Mouse (Mus musculus) monocyte, adult 5-6 weeks (primary cell): Measurements from ENCODE around the gene Blzf1. TPM values are rescaled to one million over a fixed set of nuclear protein-coding genes. Genes with fewer than 3 reads are reported as not detected.

Source experiments
- ATAC-seq: fragments of 153-309, 156-312 bp; replicated peaks from 2 replicates; pipeline ENCODE4 v1.8.0; 2017; ENCODE audit warnings: mild to moderate bottlenecking; ENCODE audit not compliant: low TSS enrichment, insufficient number of reproducible peaks, severe bottlenecking, poor library complexity, low FRiP score
- total RNA-seq: library from RNA; stranded (forward); fragments of 200-1000, 200-491, 200-594 nt; gene quantifications from 3 replicates; pipeline ENCODE4 v1.2.3, GENCODE M21; 2017

The Blzf1 gene
- total RNA-seq, 1 experiment from 2014 or later = 22.8 TPM

DNA sequence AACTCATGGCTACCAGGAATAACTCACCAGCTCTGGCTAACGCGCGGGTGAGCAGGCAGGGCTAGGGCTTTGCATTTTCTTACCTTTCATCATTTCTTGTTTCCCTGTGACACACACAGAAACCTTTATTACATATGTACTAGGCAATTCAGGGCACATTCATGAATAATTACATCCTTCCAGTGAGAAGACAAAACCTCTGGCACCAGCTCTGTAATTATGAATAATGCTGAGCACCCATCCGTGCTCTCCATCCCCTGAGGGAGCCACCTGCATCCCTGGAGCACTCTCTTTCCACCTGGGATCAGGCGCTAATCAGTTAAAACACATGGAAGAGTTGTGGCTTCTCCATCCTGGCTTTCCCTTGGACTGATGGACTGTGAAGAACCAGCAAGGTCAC is 3.5 kb downstream of the Blzf1 start, which contains the start of gene Nme7:
Gene Nme7 (plus strand): TSS at position 301 of the 400 bp plus-strand sequence.
- no peak for ATAC-seq

DNA sequence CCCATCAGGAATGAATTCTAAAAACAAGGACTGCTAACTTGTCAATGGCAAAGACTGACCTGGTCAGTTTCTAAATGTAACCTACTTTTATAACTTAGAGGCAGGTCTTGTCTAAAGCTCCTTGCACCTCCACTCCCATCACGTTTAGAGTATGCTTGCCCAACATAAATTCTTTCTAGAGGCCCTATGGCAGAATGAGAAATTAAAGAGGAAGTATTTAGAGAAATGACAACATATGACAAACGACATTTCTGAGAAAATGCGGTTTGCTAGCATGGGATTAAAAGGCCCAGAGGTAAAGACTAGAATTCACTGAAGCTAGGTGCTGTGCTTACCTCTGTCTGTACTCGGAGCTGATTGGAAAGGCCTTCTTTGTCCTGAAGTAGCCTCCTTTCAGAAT is 5.3 kb downstream of the Blzf1 start:
- no peak for ATAC-seq

DNA sequence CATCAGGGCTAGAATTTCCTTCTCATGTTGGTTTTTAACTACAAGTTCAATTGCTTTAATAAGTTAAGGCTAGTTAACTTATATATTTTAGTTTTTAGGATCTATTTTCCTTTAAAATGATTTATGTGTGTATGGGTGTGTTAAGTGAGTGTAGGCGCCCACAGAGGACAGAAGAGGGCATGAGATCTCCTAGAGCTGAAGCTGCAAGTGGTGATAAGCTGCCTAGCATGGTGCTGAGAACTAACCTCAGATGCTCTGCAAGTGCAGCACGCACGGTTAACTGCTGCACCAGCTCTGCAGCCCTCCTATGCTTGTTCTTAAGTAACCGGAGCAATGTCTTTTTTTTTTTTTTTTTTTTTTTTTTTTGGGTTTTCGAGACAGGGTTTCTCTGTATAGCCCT is 10.8 kb downstream of the Blzf1 start:
- ATAC-seq = no peak

DNA sequence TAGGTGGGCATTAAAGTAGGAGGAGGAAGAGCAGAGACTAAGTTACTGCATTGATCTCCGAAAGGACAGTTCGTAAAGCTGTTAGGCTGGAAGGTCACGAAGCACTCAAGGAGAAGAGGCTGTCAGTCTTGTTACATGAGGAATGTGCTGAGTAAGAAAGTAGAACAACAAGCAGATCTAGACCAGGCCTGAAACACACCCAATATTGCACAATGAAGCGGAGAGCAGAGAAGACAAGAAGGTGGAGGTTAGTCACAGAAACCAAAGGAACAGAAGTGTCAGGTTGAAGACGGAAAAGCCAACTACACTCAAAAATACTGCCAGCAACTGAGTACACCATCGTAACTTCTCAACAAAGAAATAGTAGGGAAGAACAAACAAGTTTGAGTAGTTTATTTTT is 13.2 kb downstream of the Blzf1 start:
- no peak for ATAC-seq

DNA sequence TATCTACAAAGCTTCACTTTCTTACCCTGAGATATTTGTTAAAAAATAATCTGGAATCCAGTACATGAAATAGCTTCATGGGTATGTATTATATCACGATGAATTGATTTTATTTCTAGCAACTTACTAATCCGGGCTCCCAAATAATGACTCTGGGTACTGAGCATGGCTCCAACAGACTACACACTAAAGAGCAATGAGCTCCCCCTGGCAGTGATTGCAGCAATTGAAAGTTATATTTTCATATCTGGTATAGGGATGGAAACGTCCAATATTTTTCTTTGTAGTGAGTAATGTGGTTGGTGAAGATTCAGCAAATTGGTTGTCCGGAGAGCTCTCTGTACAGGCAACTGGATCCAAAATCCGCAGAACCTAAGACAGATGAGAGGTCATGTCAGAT is 15.2 kb downstream of the Blzf1 start:
- ATAC-seq = no peak

DNA sequence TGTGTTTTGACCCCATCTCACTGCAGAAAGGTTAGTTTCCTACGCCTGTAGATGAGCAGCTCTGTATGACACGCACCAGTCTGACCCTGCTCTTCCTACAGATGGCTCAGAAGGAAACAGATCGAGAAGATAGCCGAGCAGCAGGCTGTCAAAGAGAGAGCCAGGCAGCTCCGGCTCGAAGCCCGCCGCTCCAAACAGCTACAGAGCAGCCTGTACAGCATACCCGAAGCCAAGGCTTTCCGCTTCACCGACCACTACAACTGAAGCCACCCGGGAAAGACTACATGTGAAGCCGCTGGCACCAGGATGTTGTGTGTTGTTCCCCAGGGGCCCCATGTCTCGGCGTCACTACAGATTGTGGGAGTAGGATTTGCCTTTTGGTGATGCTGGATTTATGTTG is 19.9 kb downstream of the Blzf1 start:
- no peak for ATAC-seq

DNA sequence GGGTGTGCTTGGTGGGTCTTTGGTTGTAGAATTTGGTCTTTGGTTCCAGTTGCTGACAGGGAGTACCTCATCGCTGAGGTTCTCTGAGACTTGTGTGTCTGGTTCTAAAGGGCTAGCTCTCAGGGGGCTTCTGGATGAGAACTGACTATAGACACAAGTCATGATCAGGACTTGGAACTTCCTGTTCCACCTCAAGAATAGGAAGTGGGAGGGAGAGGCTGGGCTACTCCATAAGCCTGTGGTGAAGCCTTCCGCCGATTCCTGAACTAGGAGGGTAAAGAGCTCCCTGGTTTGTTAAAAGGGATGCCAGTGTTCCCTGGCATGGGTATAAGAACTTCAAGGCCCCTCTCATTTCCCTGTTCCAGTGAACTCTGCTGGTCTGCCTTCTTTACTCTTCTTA is 23.3 kb downstream of the Blzf1 start:
- ATAC-seq = no peak

DNA sequence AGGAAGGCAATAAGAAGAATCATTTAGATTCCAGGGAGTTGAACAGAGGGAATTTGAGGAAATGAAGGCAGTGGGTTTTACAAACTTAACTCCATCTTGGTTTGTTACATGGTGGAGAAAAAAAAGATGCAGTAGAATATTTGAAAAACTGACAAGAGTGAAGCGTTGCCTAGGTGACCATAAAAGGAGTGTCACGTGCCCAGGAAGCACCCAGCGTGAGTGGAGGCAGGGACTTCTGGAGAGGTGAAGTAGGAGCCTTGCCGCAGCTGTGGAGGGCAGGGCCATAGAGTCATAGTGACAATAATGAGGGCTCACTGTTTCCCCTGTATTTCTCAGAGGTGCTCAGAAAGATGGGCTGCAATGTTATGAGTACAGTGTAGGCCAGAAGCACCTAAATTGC is 28.0 kb downstream of the Blzf1 start:
- ATAC-seq = no peak

DNA sequence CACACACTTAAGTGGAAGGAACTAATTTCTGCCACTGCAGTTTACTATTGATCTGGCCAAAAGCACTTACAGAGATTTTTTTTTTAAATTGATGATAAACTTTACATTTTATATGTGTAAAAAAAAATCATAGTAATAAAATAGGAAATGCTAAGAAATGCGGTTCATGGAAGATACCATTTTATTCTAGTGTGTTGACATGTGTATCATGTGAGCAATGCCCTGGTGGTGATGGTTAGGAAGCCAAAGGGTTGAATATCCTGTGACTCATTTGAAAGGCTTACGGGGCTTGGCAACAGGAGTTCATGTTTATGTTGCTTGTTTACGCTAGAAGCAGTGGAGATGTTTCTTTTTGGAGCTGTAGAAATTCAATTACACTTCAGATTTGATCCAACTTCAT is 30.7 kb downstream of the Blzf1 start:
- no peak for ATAC-seq

DNA sequence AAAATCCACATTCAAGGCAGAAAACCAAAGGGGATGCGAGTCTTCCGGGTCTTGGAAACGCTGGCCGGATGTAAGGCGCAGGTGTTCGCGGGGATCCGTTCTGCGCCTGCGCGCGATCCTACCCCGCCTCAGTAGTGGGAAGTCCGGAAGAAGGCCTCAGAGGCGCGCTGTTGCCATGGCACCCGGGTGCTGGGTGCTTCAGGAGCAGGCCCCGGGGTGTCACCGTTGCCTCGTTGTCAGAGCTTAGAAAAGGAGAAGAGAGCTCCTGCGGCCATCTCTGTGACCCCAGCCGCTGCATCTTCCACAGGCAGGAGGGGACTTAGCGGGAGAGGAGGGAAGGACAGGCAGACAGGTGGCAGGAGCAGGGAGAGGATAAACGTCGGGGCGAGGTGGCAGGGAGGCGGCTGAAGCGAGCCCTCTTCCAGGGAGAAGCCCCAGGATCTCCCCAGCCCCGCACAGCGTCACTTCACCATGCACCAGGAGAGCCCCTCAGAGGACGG is 31.8 kb downstream of the Blzf1 start, which contains the start of gene Ccdc181:
Gene Ccdc181 (plus strand): TSS at position 131 of the 500 bp plus-strand sequence.
- ATAC-seq = peak; percentile 96

DNA sequence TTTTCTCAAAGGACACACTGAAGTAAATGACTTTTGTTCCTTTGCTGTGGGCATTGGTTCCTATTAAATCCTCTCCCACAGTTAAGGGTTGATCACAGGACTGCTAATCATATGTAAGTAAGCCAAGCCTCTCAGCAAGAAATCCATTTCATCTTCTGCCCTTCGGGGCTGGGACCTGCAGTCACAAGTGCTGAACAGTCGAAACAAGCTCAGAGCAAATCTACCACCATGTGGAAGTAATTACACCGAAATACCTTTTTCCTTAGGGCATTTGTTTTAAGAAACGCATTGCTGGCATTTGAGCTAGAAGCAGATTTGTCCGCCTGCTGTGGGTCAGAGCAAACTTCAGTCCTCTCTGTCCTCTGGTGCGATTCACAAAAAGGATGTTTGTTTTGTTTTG is 33.6 kb downstream of the Blzf1 start:
- ATAC-seq = no peak

DNA sequence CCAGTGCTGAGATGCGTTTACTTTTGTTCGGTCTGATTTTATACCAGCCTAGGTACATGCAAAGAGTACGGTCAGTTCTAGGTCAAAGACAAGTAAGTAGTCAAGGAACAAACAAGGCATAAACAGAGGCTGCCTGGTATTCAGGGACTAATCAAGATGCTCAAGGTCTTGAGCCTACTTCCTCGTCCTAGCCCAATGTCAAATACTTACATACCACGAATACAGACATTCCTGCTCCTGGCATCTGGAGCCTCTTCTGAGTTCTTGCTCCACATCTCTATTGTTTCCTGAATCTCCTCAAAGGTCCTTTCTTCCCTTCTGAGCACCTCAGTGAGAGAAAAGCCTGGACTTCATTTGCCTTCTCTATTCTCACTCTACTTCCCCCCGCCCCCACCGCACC is 36.3 kb downstream of the Blzf1 start:
- no peak for ATAC-seq

DNA sequence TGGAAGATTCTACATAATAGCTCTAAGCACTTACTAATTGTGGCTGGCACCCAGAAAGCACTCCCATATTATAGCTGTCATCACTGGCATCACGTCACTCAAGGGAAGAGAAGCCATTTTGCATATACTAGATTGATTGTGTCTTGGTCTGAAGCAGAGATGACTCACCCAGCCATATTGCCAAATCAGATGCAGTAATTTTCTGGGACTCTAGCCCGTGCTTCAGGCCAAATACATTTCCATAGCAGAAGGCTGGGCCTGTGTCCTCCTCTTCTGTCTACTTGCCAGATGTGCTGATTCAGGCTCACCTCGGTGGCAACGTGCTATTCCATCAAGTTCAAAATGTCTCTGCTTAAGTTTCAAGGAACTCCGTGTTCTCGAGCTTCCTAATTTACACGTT is 45.7 kb downstream of the Blzf1 start:
- no peak for ATAC-seq

DNA sequence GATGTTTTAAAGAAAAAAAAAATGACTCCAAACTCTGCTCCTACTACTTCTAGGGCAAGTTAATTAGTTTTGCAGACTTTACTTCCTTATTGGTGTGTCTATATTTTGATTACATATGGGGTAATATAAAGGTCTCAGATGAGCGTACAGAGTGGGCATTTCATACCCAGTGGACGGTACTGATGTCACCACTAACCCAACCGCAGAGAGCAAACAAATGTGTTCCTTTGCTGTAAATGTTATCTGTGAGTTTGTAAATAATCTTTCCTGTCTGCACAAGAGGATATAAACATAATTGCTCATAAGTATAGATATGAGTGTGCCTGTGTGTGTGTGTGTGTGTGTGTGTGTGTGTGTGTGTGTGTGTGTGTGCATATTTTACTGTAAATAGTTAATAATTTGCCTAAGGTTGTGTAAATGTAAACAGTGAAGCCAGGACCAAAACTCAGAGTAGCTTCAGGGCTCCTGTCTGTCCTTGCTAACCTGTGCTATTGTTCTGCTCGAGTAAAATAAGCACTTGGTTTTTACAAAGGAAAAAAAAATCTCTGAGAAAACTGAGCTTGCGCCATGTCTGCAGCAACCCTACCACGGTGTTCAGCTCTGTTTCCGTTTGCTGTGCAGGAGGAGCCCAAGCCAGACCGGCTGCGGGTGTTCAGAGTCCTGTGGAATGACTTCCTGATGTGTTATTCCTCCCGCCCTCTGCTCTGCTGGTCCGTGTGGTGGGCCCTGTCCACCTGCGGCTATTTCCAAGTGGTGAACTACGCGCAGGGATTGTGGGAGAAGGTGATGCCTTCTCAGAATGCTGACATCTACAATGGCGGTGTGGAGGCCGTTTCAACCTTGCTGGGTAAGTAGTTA is 46.9 kb downstream of the Blzf1 start:
- ATAC-seq = no peak

DNA sequence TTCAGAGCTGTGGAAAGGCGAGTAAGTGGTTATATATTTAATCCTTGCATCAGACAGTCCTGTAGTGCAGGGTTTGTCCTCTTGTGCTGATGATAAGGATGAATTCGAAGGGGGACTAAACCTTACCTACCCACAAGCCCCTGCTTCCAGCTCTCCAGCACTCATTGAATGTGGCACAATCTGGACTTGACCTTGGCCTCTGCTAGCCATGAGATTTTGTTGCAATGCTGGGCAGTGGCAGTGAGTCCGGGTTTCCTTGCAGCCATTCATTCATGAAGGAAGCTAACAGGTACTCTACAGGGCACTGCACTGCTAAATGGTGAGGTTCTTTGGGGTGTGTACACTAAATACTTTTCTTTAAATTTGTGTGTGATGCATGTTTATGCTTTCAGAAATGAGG is 52.5 kb downstream of the Blzf1 start:
- no peak for ATAC-seq

DNA sequence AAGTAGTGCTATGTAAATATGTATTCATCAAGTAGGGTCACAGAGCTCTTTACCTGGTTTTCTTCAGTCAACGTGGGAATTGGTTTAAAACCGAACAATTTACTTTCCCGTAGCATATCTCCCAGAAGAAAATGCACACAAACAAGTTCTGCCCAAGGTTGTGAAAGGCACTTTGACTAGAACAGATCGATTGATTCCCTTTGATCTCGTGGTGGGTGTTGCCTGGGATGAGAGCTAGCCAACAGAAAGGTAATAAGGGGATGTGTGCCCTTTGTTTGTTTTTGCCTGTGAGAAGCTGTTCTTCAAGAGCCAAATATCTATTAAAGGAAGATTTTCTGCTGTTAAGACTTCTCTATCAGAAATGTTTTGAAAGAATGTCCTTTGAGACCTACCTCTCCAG is 54.7 kb downstream of the Blzf1 start:
- ATAC-seq = no peak

DNA sequence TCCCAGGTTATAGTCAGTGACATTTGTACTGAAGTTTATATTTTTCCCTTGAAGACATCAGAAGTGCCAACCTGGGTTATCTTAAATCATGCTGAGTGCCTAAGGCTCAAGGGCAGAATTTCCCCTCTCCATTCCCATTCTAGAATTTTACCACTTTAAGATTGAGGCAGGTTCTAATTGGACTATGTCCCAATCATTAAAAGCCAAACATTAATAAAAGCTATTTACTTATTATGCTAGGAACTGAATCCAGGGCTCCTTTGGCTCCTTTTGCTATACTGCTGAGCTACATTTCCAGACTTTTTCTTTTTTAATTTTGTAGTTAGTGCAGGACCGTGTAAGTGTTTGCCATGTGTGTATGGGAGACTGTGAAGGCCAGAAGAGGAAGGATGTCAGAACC is 55.9 kb downstream of the Blzf1 start:
- no peak for ATAC-seq

DNA sequence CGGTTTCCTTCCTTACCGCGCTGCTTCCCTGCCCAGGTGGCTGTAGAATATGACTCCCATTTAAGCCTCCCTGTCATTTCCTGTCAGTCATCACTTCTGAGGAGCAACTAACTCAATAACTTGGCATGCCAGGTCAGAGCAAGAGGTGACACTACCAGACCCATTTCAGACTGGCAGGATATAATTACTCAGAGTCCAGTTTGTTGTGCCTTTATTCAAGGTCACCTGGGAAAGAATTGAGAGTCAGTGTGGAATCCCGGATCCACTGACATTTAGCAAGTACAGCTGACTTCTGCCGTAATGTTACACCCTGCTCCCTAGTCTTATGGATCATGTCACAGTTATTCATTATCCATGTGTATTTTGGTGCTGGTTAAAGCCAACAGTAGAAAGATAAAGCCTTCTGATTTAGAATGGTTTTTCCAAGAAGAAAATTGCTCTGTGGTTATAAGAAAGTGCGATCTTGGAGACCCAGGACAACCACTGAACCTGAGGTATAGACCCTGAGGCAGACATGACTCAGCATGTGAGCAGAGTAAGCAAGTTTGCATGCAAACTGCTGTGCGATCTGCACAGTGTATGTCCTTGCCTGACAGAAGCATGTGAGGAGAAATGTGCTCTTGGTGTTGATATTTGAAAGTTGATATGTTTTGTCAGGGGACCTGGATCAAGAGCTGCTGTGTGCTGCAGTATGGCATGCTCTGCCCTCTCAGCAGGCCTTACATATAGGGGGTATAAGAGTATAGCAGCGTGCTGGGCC is 56.7 kb downstream of the Blzf1 start:
- ATAC-seq = no peak

DNA sequence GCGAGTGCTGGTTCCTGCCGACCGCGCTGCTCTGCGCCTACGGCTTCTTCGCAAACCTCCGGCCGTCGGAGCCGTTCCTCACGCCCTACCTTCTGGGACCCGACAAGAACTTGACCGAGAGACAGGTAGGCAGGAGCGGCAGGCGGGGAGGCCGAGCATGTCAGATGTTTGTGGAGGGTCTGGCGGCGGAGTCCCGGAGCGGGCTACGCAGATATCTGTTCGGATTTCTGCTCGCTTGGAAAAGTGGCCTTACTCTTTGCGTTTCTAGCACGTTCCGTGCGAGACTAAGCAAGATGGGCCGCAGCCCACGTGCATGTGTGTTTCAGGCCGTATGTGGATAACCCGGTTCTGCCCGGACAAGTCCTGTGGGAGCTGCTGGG is 58.0 kb downstream of the Blzf1 start:
- ATAC-seq = 0 out of 2 replicates have a peak, but pooled peaks have one; percentile 11
